Mouse (Mus musculus) bone marrow macrophage, adult 2 months (primary cell): Measurements from ENCODE around the gene Zp1. TPM values are rescaled to one million over a fixed set of nuclear protein-coding genes. Genes with fewer than 3 reads are reported as not detected.

Experiments
- H3K27ac ChIP-seq: 2 replicates; pipeline ENCODE4 v1.5.1; 2012; ENCODE audit warnings: low read depth, low read length; ENCODE audit not compliant: insufficient read depth
- H3K4me1 ChIP-seq: 2 replicates; pipeline ENCODE4 v1.6.1; 2012; ENCODE audit warnings: low read length; ENCODE audit not compliant: control insufficient read depth, insufficient read depth
- H3K4me3 ChIP-seq: 2 replicates; pipeline ENCODE4 v1.5.1; 2012; ENCODE audit warnings: mild to moderate bottlenecking, low read length, moderate library complexity; ENCODE audit not compliant: insufficient read depth
- CTCF ChIP-seq: IDR thresholded peaks from 2 replicates; pipeline ENCODE4 v1.5.1; 2012; ENCODE audit warnings: low read depth, mild to moderate bottlenecking, low read length, moderate library complexity
- POLR2A ChIP-seq: IDR thresholded peaks from 2 replicates; pipeline ENCODE4 v1.6.1; 2012; ENCODE audit warnings: mild to moderate bottlenecking, low read depth, low read length, borderline replicate concordance
- polyA plus RNA-seq: library from polyadenylated mRNA; stranded (reverse); fragments of >200 nt; gene quantifications from 2 replicates; pipeline ENCODE4 v1.2.4, GENCODE M21; 2012; ENCODE audit not compliant: missing spikeins, insufficient read depth, insufficient read length

The Zp1 gene
- polyA plus RNA-seq, 1 experiment: not detected

GRCm38 (mm10) chr19:10947219-10947618, 26.8 kb upstream of the Zp1 start:
- peak overlapping the region; percentile 72 for H3K27ac ChIP-seq
- peak overlapping the region; percentile 91 for H3K4me3 ChIP-seq
- no peak for TF ChIP-seq POLR2A
- TF ChIP-seq CTCF: no peak
- peaks cover 46% of the 10 kb centered on the region for H3K4me1 ChIP-seq

- TF ChIP-seq POLR2A (no peak), CTCF (no peak)
- H3K4me1 ChIP-seq: peaks cover 39% of the 10 kb centered on the region
- peak overlapping the region; percentile 91 for H3K4me3 ChIP-seq
- peak overlapping the region; percentile 72 for H3K27ac ChIP-seq
These were observed 26.1 kb upstream of the Zp1 start for GRCm38 (mm10) chr19:10946506-10946905.

GRCm38 (mm10) chr19:10943955-10944354, 23.5 kb upstream of the Zp1 start:
- TF ChIP-seq POLR2A (no peak), CTCF (no peak)
- peaks cover 26% of the 10 kb centered on the region for H3K4me1 ChIP-seq
- H3K27ac ChIP-seq: no peak overlapping the region
- no peak overlapping the region for H3K4me3 ChIP-seq

GRCm38 (mm10) chr19:10940801-10941457, 20.5 kb upstream of the Zp1 start:
- TF ChIP-seq CTCF (no peak), POLR2A (no peak)
- H3K4me3 ChIP-seq: no peak overlapping the region
- H3K4me1 ChIP-seq: peaks cover 17% of the 10 kb centered on the region
- no peak overlapping the region for H3K27ac ChIP-seq

- no peak for TF ChIP-seq POLR2A
- no peak for TF ChIP-seq CTCF
- Histone ChIP-seq H3K4me1 (peaks cover 14% of the 10 kb centered on the region), H3K4me3 (no peak overlapping the region), H3K27ac (no peak overlapping the region)
These were observed 19.8 kb upstream of the Zp1 start for GRCm38 (mm10) chr19:10940097-10940800.

GRCm38 (mm10) chr19:10938771-10939170, 18.3 kb upstream of the Zp1 start:
- Histone ChIP-seq H3K4me1 (no peaks in the 10 kb centered on the region), H3K27ac (no peak overlapping the region), H3K4me3 (no peak overlapping the region)
- TF ChIP-seq POLR2A (no peak), CTCF (no peak)

GRCm38 (mm10) chr19:10937110-10937563, 16.7 kb upstream of the Zp1 start, which contains the start of gene Ptgdr2:
Ptgdr2 (plus strand) TSS chr19:10937160.
- Histone ChIP-seq H3K4me1 (no peaks in the 10 kb centered on the region), H3K27ac (no peak within 1 kb of the TSS), H3K4me3 (no peak within 1 kb of the TSS)
- TF ChIP-seq CTCF: no peak
- TF ChIP-seq POLR2A: no peak

GRCm38 (mm10) chr19:10936077-10936476, 15.6 kb upstream of the Zp1 start:
- H3K4me3 ChIP-seq: no peak overlapping the region
- peak; percentile 7; the same call in 1 of the 2 replicates for TF ChIP-seq CTCF
- TF ChIP-seq POLR2A: no peak
- H3K27ac ChIP-seq: no peak overlapping the region
- no peaks in the 10 kb centered on the region for H3K4me1 ChIP-seq

- Histone ChIP-seq H3K4me1 (peaks cover 6% of the 10 kb centered on the region), H3K27ac (no peak overlapping the region), H3K4me3 (no peak overlapping the region)
- TF ChIP-seq POLR2A (no peak), CTCF (no peak)
These were observed 14.6 kb upstream of the Zp1 start for GRCm38 (mm10) chr19:10935029-10935428.

- H3K4me1 ChIP-seq: peaks cover 6% of the 10 kb centered on the region
- TF ChIP-seq CTCF (no peak), POLR2A (no peak)
- H3K27ac ChIP-seq: no peak overlapping the region
- H3K4me3 ChIP-seq: no peak overlapping the region
These were observed 10.2 kb upstream of the Zp1 start for GRCm38 (mm10) chr19:10930641-10931040.

- Histone ChIP-seq H3K4me3 (no peak overlapping the region), H3K4me1 (peaks cover 6% of the 10 kb centered on the region), H3K27ac (no peak overlapping the region)
- TF ChIP-seq POLR2A: no peak
- TF ChIP-seq CTCF: no peak
These were observed 6.2 kb upstream of the Zp1 start for GRCm38 (mm10) chr19:10926666-10927065.
